Mouse (Mus musculus) embryonic stem cell, embryonic (primary cell): ENCODE results near the gene Akap2.

Source experiments
- CTCF ChIA-PET, 4 experiments: fragments of 300-600 bp in 2 of 4; fragments of 350-600 bp in 2 of 4; sonication (Branson Sonifier 250); formaldehyde crosslinking; loops; one replicate each; lab custom pipeline; 2022; ENCODE audit warnings: inconsistent platforms in 2 of 4; lab: Charles Lee
- POLR2A ChIA-PET, 4 experiments: fragments of 300-600 bp in 2 of 4; fragments of 350-600 bp in 2 of 4; sonication (Branson Sonifier 250); formaldehyde crosslinking; loops; one replicate each; lab custom pipeline; 2022; ENCODE audit warnings: antibody characterized with exemption in 4 of 4, inconsistent platforms in 1 of 4; lab: Charles Lee

Akap2 gene

GRCm38 (mm10) chr4:57690001-57690400 is 27.5 kb upstream of the Akap2 start:
- ChIA-PET CTCF (interaction anchor here in 2 of 4 experiments (0.6 to 1.5 kb wide), 3 partner anchors 15 to 17 kb away, joined by 3 to 4 read pairs (median 4); no protein-coding TSS in a partner anchor), POLR2A (interaction anchor here (0.6 to 2.7 kb wide), 27 partner anchors 8 to 824 kb away, joined by 3 to 20 read pairs (median 3); partner anchors contain the start of gene Txn1 (in 3 of the 4))

- ChIA-PET POLR2A (interaction anchor here (0.6 to 2.7 kb wide), 21 partner anchors 9 to 266 kb away, joined by 3 to 20 read pairs (median 4); partner anchors contain the start of gene Txn1 (in 2 of the 4)), CTCF (interaction anchor here in 3 of 4 experiments (0.8 to 1.5 kb wide), 3 partner anchors 9 to 370 kb away, joined by 3 to 4 read pairs (median 3); no protein-coding TSS in a partner anchor)
Measured at GRCm38 (mm10) chr4:57690805-57691204, 26.7 kb upstream of the Akap2 start.

- CTCF ChIA-PET = no interaction called here
- POLR2A ChIA-PET = interaction anchor here in 3 of 4 experiments (0.6 to 1.7 kb wide), 7 partner anchors 17 to 262 kb away, joined by 3 read pairs; partner anchors contain the start of genes Txn1 (in 2 of the 3) and Akap2 (in 1 of the 3)
Measured at GRCm38 (mm10) chr4:57694356-57695136, 22.9 kb upstream of the Akap2 start.

GRCm38 (mm10) chr4:57696955-57697354 is 20.5 kb upstream of the Akap2 start:
- ChIA-PET CTCF (no interaction called here), POLR2A (interaction anchor here in 1 of 4 experiments (0.6 to 1.0 kb wide), 2 partner anchors 62 to 137 kb away, joined by 4 read pairs; no protein-coding TSS in a partner anchor)

GRCm38 (mm10) chr4:57697918-57698611 is 19.4 kb upstream of the Akap2 start:
- POLR2A ChIA-PET = interaction anchor here in 1 of 4 experiments (1.0 kb wide), 1 partner anchor 61 kb away, joined by 4 read pairs; no protein-coding TSS in a partner anchor
- CTCF ChIA-PET = no interaction called here

GRCm38 (mm10) chr4:57701576-57701975 is 15.9 kb upstream of the Akap2 start:
- POLR2A ChIA-PET = interaction anchor here in 2 of 4 experiments (1.1 to 1.4 kb wide), 4 partner anchors 11 to 255 kb away, joined by 3 to 4 read pairs (median 3); partner anchors contain the start of gene Txn1 (in 1 of the 2)
- CTCF ChIA-PET = interaction anchor here in 2 of 4 experiments (1.1 to 1.2 kb wide), 2 partner anchors 28 to 250 kb away, joined by 3 to 4 read pairs; no protein-coding TSS in a partner anchor

GRCm38 (mm10) chr4:57703574-57704470 is 13.6 kb upstream of the Akap2 start:
- CTCF ChIA-PET = no interaction called here
- POLR2A ChIA-PET = no interaction called here

- CTCF ChIA-PET = no interaction called here
- POLR2A ChIA-PET = no interaction called here
Measured at GRCm38 (mm10) chr4:57704575-57704974, 12.9 kb upstream of the Akap2 start.

GRCm38 (mm10) chr4:57715849-57716248 is 1.6 kb upstream of the Akap2 start:
- ChIA-PET CTCF (interaction anchor here (0.6 to 1.2 kb wide), 6 partner anchors 8 to 1625 kb away, joined by 3 to 14 read pairs (median 3); no protein-coding TSS in a partner anchor), POLR2A (interaction anchor here in 1 of 4 experiments (1.5 kb wide), 2 partner anchors 56 to 241 kb away, joined by 3 to 4 read pairs; partner anchors contain the start of gene Txn1)

GRCm38 (mm10) chr4:57716735-57717134 is 722 bp upstream of the Akap2 start:
- ChIA-PET POLR2A (interaction anchor here in 3 of 4 experiments (0.6 to 1.5 kb wide), 6 partner anchors 16 to 472 kb away, joined by 3 to 4 read pairs (median 4); partner anchors contain the start of gene Txn1 (in 1 of the 3)), CTCF (interaction anchor here in 3 of 4 experiments (0.6 to 0.7 kb wide), 4 partner anchors 19 to 319 kb away, joined by 3 to 14 read pairs (median 7); no protein-coding TSS in a partner anchor)

GRCm38 (mm10) chr4:57719370-57719769 is 1.9 kb downstream of the Akap2 start:
- ChIA-PET POLR2A (interaction anchor here in 1 of 4 experiments (0.5 kb wide), 1 partner anchor 62 kb away, joined by 3 read pairs; no protein-coding TSS in a partner anchor), CTCF (interaction anchor here in 1 of 4 experiments (1.0 kb wide), 1 partner anchor 44 kb away, joined by 4 read pairs; no protein-coding TSS in a partner anchor)

- CTCF ChIA-PET = interaction anchor here in 2 of 4 experiments (0.8 to 1.4 kb wide), 3 partner anchors 46 to 53 kb away, joined by 3 to 7 read pairs (median 6); no protein-coding TSS in a partner anchor
- POLR2A ChIA-PET = interaction anchor here in 2 of 4 experiments (0.9 to 1.8 kb wide), 3 partner anchors 30 to 235 kb away, joined by 3 to 5 read pairs (median 4); partner anchors contain the start of gene Txn1 (in 1 of the 2)
Measured at GRCm38 (mm10) chr4:57720869-57721361, 3.5 kb downstream of the Akap2 start.

GRCm38 (mm10) chr4:57722296-57722695 is 4.8 kb downstream of the Akap2 start:
- CTCF ChIA-PET = interaction anchor here in 1 of 4 experiments (1.0 to 2.3 kb wide), 2 partner anchors 47 to 50 kb away, joined by 3 to 12 read pairs; no protein-coding TSS in a partner anchor
- POLR2A ChIA-PET = interaction anchor here in 1 of 4 experiments (1.1 kb wide), 1 partner anchor 85 kb away, joined by 3 read pairs; no protein-coding TSS in a partner anchor

GRCm38 (mm10) chr4:57723659-57724058 is 6.2 kb downstream of the Akap2 start:
- ChIA-PET CTCF (interaction anchor here (0.6 to 2.7 kb wide), 31 partner anchors 8 to 610 kb away, joined by 3 to 18 read pairs (median 4); no protein-coding TSS in a partner anchor), POLR2A (interaction anchor here (0.6 to 2.0 kb wide), 8 partner anchors 12 to 74 kb away, joined by 3 to 7 read pairs (median 3); no protein-coding TSS in a partner anchor)

GRCm38 (mm10) chr4:57725569-57725968 is 8.1 kb downstream of the Akap2 start:
- CTCF ChIA-PET = interaction anchor here in 1 of 4 experiments (0.6 to 2.7 kb wide), 2 partner anchors 64 to 88 kb away, joined by 5 to 18 read pairs; no protein-coding TSS in a partner anchor
- POLR2A ChIA-PET = interaction anchor here in 1 of 4 experiments (0.8 to 1.1 kb wide), 4 partner anchors 40 to 64 kb away, joined by 3 read pairs; no protein-coding TSS in a partner anchor

- ChIA-PET CTCF (no interaction called here), POLR2A (interaction anchor here in 3 of 4 experiments (0.6 to 1.4 kb wide), 4 partner anchors 36 to 228 kb away, joined by 3 to 4 read pairs (median 3); partner anchors contain the start of gene Txn1 (in 1 of the 3))
Measured at GRCm38 (mm10) chr4:57728611-57729183, 11.2 kb downstream of the Akap2 start.
